Mouse (Mus musculus) c-Kit-positive CD71-positive TER-119-positive erythroid progenitor cells, embryonic 14.5 days (primary cell): Measurements from ENCODE around the gene Smim23.

Source experiments
- DNase-seq: peaks from one replicate; pipeline ENCODE4 v3.0.0-alpha.2; 2013; ENCODE audit warnings: low spot score

The Smim23 gene

GRCm38 (mm10) chr11:32780747-32781536 is 43.5 kb downstream of the Smim23 start:
- DNase-seq, result no peak

GRCm38 (mm10) chr11:32768642-32769343 is 55.6 kb downstream of the Smim23 start:
- DNase-seq, result no peak
